Mouse (Mus musculus) CH12.LX (cell line): ENCODE results near the gene Cd164l2. TPM values are rescaled to one million over a fixed set of nuclear protein-coding genes. Genes with fewer than 3 reads are reported as not detected.

Source experiments
- DNase-seq: peaks from one replicate; pipeline ENCODE4 v3.0.0-alpha.2; 2013; ENCODE audit errors: extremely low read depth
- H3K27ac ChIP-seq: 2 replicates; pipeline ENCODE4 v1.5.1; 2012; ENCODE audit warnings: low read depth, mild to moderate bottlenecking, control low read depth, moderate library complexity; ENCODE audit not compliant: insufficient read depth
- H3K27me3 ChIP-seq: replicated peaks from 2 replicates; pipeline ENCODE3; 2012; ENCODE audit warnings: inconsistent platforms
- H3K36me3 ChIP-seq, 2 experiments: replicated peaks in 1 of 2; 2 replicates each; pipeline versions ENCODE3 to v1.6.1; 2012; ENCODE audit warnings: inconsistent platforms in 1 of 2, low read length in 1 of 2, mild to moderate bottlenecking in 1 of 2, mixed read lengths in 1 of 2, moderate library complexity in 1 of 2; ENCODE audit not compliant: control insufficient read depth in 1 of 2, insufficient read depth in 1 of 2
- H3K4me1 ChIP-seq, 2 experiments: 2 replicates each; pipeline ENCODE4 v1.6.1; 2012; ENCODE audit warnings: inconsistent platforms in 1 of 2, moderate library complexity in 1 of 2; ENCODE audit not compliant: insufficient read depth in 2 of 2, control insufficient read depth in 1 of 2
- H3K4me2 ChIP-seq: 2 replicates; pipeline ENCODE4 v1.6.1; 2012; ENCODE audit warnings: low read depth, mild to moderate bottlenecking, control low read depth; ENCODE audit not compliant: poor library complexity, insufficient read depth, severe bottlenecking
- H3K4me3 ChIP-seq, 3 experiments: fragments of 150-350 bp in 1 of 3; sonication (generic) in 1 of 3; replicated peaks in 1 of 3; 2 replicates each; pipeline versions ENCODE3 to v1.5.1; 2011 to 2012; ENCODE audit warnings: low read depth in 2 of 3, low read length in 2 of 3, mild to moderate bottlenecking in 2 of 3, moderate library complexity in 2 of 3, control low read depth in 1 of 3, improper control_type of control experiment in 1 of 3, inconsistent platforms in 1 of 3, mixed read lengths in 1 of 3; ENCODE audit not compliant: poor library complexity in 1 of 3
- H3K79me2 ChIP-seq: replicated peaks from 2 replicates; pipeline ENCODE4 v1.6.1; 2012; ENCODE audit warnings: mild to moderate bottlenecking, moderate library complexity; ENCODE audit not compliant: control insufficient read depth, poor library complexity, insufficient read depth, severe bottlenecking; ENCODE audit errors: extremely low read depth
- H3K9ac ChIP-seq: 2 replicates; pipeline ENCODE4 v1.6.1; 2012; ENCODE audit warnings: low read depth, mild to moderate bottlenecking, control low read depth, moderate library complexity; ENCODE audit not compliant: insufficient read depth
- H3K9me3 ChIP-seq: replicated peaks from 2 replicates; pipeline ENCODE3; 2012; ENCODE audit warnings: low read length, inconsistent platforms, mixed read lengths
- BHLHE40 ChIP-seq: IDR thresholded peaks from 2 replicates; pipeline ENCODE4 v1.6.1; 2011; ENCODE audit warnings: mild to moderate bottlenecking, low read depth, low read length, improper control_type of control experiment
- CHD1 ChIP-seq: IDR thresholded peaks from 2 replicates; pipeline ENCODE4 v1.6.1; 2012; ENCODE audit warnings: low read depth, low read length, improper control_type of control experiment, inconsistent platforms
- CTCF ChIP-seq, 2 experiments: IDR thresholded peaks in 1 of 2; conservative IDR thresholded peaks in 1 of 2; 2 replicates each; pipeline ENCODE4 v1.5.1; 2011 to 2012; ENCODE audit warnings: low read depth in 2 of 2, low read length in 2 of 2, improper control_type of control experiment in 1 of 2, inconsistent platforms in 1 of 2, mild to moderate bottlenecking in 1 of 2, moderate library complexity in 1 of 2
- EP300 ChIP-seq: IDR thresholded peaks from 2 replicates; pipeline ENCODE4 v1.6.1; 2011; ENCODE audit warnings: low read length, improper control_type of control experiment
- HCFC1 ChIP-seq: IDR thresholded peaks from 2 replicates; pipeline ENCODE4 v1.6.1; 2012; ENCODE audit warnings: low read depth, mild to moderate bottlenecking, inconsistent platforms, low read length, improper control_type of control experiment
- JUN ChIP-seq: IDR thresholded peaks from 2 replicates; pipeline ENCODE4 v1.6.1; 2011; ENCODE audit warnings: low read depth, mild to moderate bottlenecking, low read length, improper control_type of control experiment, moderate library complexity; ENCODE audit not compliant: insufficient read depth
- JUND ChIP-seq: conservative IDR thresholded peaks from 2 replicates; pipeline ENCODE4 v1.6.1; 2011; ENCODE audit warnings: low read depth, low read length, improper control_type of control experiment
- KAT2A ChIP-seq: IDR thresholded peaks from 2 replicates; pipeline ENCODE4 v1.6.1; 2012; ENCODE audit warnings: low read length, improper control_type of control experiment, inconsistent platforms; ENCODE audit not compliant: insufficient replicate concordance
- MAZ ChIP-seq: IDR thresholded peaks from 2 replicates; pipeline ENCODE4 v1.6.1; 2012; ENCODE audit warnings: low read depth, mild to moderate bottlenecking, inconsistent platforms, low read length, improper control_type of control experiment, moderate library complexity
- MXI1 ChIP-seq: IDR thresholded peaks from 2 replicates; pipeline ENCODE4 v1.6.1; 2011; ENCODE audit warnings: mild to moderate bottlenecking, low read depth, low read length, improper control_type of control experiment
- NRF1 ChIP-seq: IDR thresholded peaks from 2 replicates; pipeline ENCODE4 v1.6.1; 2014; ENCODE audit warnings: low read depth, mild to moderate bottlenecking, inconsistent platforms, low read length, improper control_type of control experiment, moderate library complexity
- PAX5 ChIP-seq: IDR thresholded peaks from 2 replicates; pipeline ENCODE4 v1.6.1; 2012; ENCODE audit warnings: low read length, inconsistent platforms, mixed read lengths
- POLR2A ChIP-seq: IDR thresholded peaks from 2 replicates; pipeline ENCODE4 v1.6.1; 2011; ENCODE audit warnings: low read depth, mild to moderate bottlenecking, improper control_type of control experiment, low read length
- POLR2AphosphoS2 ChIP-seq: IDR thresholded peaks from 2 replicates; pipeline ENCODE4 v1.6.1; 2011; ENCODE audit warnings: low read depth, low read length, improper control_type of control experiment
- RAD21 ChIP-seq: IDR thresholded peaks from 2 replicates; pipeline ENCODE4 v1.6.1; 2011; ENCODE audit warnings: low read depth, mild to moderate bottlenecking, low read length, improper control_type of control experiment, moderate library complexity
- SMC3 ChIP-seq: IDR thresholded peaks from 2 replicates; pipeline ENCODE4 v1.6.1; 2011; ENCODE audit warnings: low read depth, low read length, improper control_type of control experiment
- UBTF ChIP-seq: IDR thresholded peaks from 2 replicates; pipeline ENCODE4 v1.6.1; 2012; ENCODE audit warnings: low read depth, mild to moderate bottlenecking, inconsistent platforms, low read length, improper control_type of control experiment, moderate library complexity
- USF1 ChIP-seq: IDR thresholded peaks from 2 replicates; pipeline ENCODE4 v1.6.1; 2014; ENCODE audit warnings: low read depth, mild to moderate bottlenecking, inconsistent platforms, low read length, improper control_type of control experiment
- ZC3H11A ChIP-seq: IDR thresholded peaks from 2 replicates; pipeline ENCODE4 v1.6.1; 2012; ENCODE audit warnings: low read depth, mild to moderate bottlenecking, inconsistent platforms, low read length, improper control_type of control experiment
- ZKSCAN1 ChIP-seq: IDR thresholded peaks from 2 replicates; pipeline ENCODE4 v1.6.1; 2012; ENCODE audit warnings: low read depth, inconsistent platforms, low read length, improper control_type of control experiment, borderline replicate concordance
- ZMIZ1 ChIP-seq: IDR thresholded peaks from 2 replicates; pipeline ENCODE4 v1.6.1; 2012; ENCODE audit warnings: low read depth, mild to moderate bottlenecking, inconsistent platforms, low read length, improper control_type of control experiment
- ZNF384 ChIP-seq: IDR thresholded peaks from 2 replicates; pipeline ENCODE4 v1.6.1; 2012; ENCODE audit warnings: low read depth, low read length, improper control_type of control experiment, inconsistent platforms
- dilution Hi-C: fragments of 300-500 bp; cut with MboI; formaldehyde crosslinking; loops from 2 replicates; pipeline ENCODE4 v1.14.3; 2020; ENCODE audit warnings: low sequenced_read_pairs; ENCODE audit not compliant: extremely low pct_unique_long_range_greater_than_20kb, extremely low pct_ligation_motif_present
- in situ Hi-C: fragments of 300-500 bp; cut with MboI; formaldehyde crosslinking; loops from 3 replicates; pipeline ENCODE4 v1.14.3; 2019; ENCODE audit warnings: low sequenced_read_pairs, low pct_ligation_motif_present, low pct_unique_long_range_greater_than_20kb, mixed read lengths
- polyA plus RNA-seq: library from polyadenylated mRNA; unstranded; fragments of >175 nt; gene quantifications from 2 replicates; pipeline ENCODE4 v1.2.1, GENCODE M21; 2012; ENCODE audit warnings: low read depth; ENCODE audit not compliant: insufficient read length
- total RNA-seq, 2 experiments: library from RNA; depleted of rRNA; stranded (reverse); fragments of 300-350 nt in 1 of 2; fragments of >200 nt in 1 of 2; gene quantifications; 2 replicates each; pipeline ENCODE4 v1.2.3; 2012 to 2014

The Cd164l2 gene
- total and polyA plus RNA-seq, 3 experiments = not detected

DNA sequence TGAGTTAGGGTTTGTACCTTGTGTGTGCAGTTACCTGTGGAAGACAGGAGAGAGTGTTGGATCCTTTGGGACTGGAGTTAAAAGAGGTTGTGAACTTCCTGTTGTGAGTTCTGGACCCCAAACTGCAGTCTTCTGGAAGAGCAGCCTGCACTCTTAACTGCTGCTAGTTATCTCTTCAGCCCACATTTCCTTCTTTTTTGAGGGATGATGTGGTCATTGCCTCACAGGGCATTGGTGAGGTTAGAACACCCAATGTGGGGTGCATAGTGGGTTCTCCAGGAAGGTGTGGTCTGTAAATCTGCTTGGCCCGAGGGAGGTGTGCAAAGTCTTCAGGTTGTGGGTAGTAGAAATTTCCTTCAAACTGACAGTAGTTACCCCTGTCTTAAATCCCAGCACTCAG, 32.4 kb downstream of the Cd164l2 start:
- peaks cover 75% of the 10 kb centered on the region for H3K27me3 ChIP-seq
- H3K9ac ChIP-seq = no peak overlapping the region
- dilution Hi-C loops (no loop called here), in situ Hi-C loops (no loop called here)
- no peaks in the 10 kb centered on the region for H3K79me2 ChIP-seq
- no peak overlapping the region for H3K27ac ChIP-seq
- peaks cover 2% of the 10 kb centered on the region for H3K9me3 ChIP-seq
- H3K36me3 ChIP-seq = no peaks in the 10 kb centered on the region
- TF ChIP-seq SMC3 (no peak), HCFC1 (no peak), MAZ (no peak), RAD21 (no peak), ZC3H11A (no peak), NRF1 (no peak), POLR2A (no peak)
- H3K4me3 ChIP-seq = no peak overlapping the region
- peaks cover 0 to 9% of the 10 kb centered on the region in 2 experiments; a peak in 2 of 4 replicates for H3K4me1 ChIP-seq
- DNase-seq = no peak
- H3K4me2 ChIP-seq = no peak overlapping the region

DNA sequence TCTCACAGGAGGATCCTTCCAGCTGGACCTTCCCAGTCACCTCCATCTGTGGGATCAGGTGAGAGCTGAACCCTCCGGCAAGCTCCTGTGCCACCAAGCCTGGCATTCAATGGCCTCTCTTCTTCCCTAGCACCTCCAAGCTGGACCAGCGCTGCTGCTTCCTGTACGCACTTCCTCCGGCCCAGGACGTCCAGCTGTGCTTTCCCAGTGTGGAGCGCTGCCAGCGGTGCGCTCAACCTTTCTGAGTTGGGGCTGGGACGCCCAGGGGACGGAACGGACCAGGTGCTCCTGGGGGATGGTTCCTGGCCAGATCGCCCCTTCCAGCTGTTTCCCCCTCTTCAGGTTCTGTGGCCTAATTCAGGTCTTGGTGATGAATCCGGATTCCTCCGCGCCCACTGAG, 35.1 kb downstream of the Cd164l2 start:
- no peak for TF ChIP-seq CHD1
- TF ChIP-seq SMC3 = no peak
- no peak for TF ChIP-seq USF1
- no peak for TF ChIP-seq PAX5
- no peak for TF ChIP-seq ZC3H11A
- no peak for DNase-seq
- dilution Hi-C loops (no loop called here), in situ Hi-C loops (no loop called here)
- no peak overlapping the region for H3K27ac ChIP-seq
- no peaks in the 10 kb centered on the region for H3K36me3 ChIP-seq
- H3K27me3 ChIP-seq = peaks cover 59% of the 10 kb centered on the region
- peaks cover 0 to 4% of the 10 kb centered on the region in 2 experiments; a peak in 1 of 4 replicates for H3K4me1 ChIP-seq
- H3K9me3 ChIP-seq = no peaks in the 10 kb centered on the region
- H3K4me2 ChIP-seq = no peak overlapping the region
- no peaks in the 10 kb centered on the region for H3K79me2 ChIP-seq
- no peak overlapping the region for H3K9ac ChIP-seq
- H3K4me3 ChIP-seq = no peak overlapping the region

DNA sequence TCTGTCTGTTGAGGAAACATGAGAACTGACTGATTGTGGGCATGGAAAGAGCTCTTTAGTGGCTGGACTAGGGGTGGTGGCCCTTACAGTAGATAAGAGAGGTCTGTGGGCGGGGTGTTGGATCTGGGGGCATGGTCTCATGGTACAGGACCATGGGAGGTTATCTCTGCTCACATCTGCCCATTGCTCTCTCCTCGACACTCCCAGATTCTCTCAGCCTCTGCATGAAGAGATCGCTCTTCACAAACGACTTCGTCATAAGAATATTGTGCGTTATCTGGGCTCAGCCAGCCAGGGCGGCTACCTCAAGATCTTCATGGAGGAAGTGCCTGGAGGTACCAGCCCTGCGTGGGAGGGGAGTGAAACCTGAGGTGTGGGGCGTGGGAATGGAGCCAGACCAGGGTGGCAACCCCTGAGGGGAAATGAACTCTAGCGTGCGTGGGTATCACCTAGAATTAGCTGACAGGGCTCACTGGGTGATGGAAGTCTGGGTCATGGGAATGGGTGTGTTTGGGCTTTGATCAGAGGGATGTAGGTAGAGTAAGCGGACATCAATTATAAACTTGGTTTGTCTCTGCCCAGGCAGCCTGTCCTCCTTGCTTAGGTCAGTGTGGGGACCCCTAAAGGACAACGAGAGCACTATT, 36.0 kb downstream of the Cd164l2 start:
- in situ Hi-C loops (no loop called here), dilution Hi-C loops (no loop called here)
- H3K9me3 ChIP-seq = no peaks in the 10 kb centered on the region
- no peak overlapping the region for H3K27ac ChIP-seq
- DNase-seq = no peak
- H3K9ac ChIP-seq = no peak overlapping the region
- H3K79me2 ChIP-seq = no peaks in the 10 kb centered on the region
- no peak overlapping the region for H3K4me2 ChIP-seq
- peaks cover 50% of the 10 kb centered on the region for H3K27me3 ChIP-seq
- peaks cover 0 to 10% of the 10 kb centered on the region in 2 experiments; a peak in 2 of 4 replicates for H3K4me1 ChIP-seq
- TF ChIP-seq BHLHE40 (no peak), CHD1 (no peak), EP300 (no peak), UBTF (no peak), JUND (no peak), POLR2AphosphoS2 (no peak), CTCF (conservative IDR thresholded peaks at IDR 0.05 in 1 of 2, IDR thresholded peaks at IDR 0.05 in 1 of 2; ENCODE audit: low read depth in 2 of 2, low read length in 2 of 2) (no peak), JUN (no peak), KAT2A (no peak), ZMIZ1 (no peak), ZNF384 (no peak), MXI1 (no peak), PAX5 (no peak), POLR2A (no peak), ZKSCAN1 (no peak)
- H3K36me3 ChIP-seq = peaks cover 0 to 3% of the 10 kb centered on the region in 2 experiments
- no peak overlapping the region for H3K4me3 ChIP-seq
